Mouse (Mus musculus) left cerebral cortex, postnatal 14 days (tissue): ENCODE data around the gene Chst3. TPM values are rescaled to one million over a fixed set of nuclear protein-coding genes. Genes with fewer than 3 reads are reported as not detected.
"Not testable (repeated sequence)": the region's sequence is repeated elsewhere in the genome, so short reads cannot be mapped to it uniquely, and the experiment has no call there.

Source experiments
- DNase-seq, 2 experiments: peaks; one replicate each; pipeline ENCODE4 v3.0.0; 2021 to 2022; ENCODE audit warnings: low spot score in 2 of 2, mixed read lengths in 1 of 2
- intact Hi-C: fragments of 180-260 bp; cut with DNase I; formaldehyde crosslinking; loops from one replicate; pipeline ENCODE4 v1.15.1; 2025
- total RNA-seq, 2 experiments: library from RNA; stranded (reverse); gene quantifications; 2 replicates each; pipeline ENCODE4 v1.2.3; 2021

Chst3 gene
- total RNA-seq, 2 experiments from 2014 or later = 2.2 to 2.6 TPM

DNA sequence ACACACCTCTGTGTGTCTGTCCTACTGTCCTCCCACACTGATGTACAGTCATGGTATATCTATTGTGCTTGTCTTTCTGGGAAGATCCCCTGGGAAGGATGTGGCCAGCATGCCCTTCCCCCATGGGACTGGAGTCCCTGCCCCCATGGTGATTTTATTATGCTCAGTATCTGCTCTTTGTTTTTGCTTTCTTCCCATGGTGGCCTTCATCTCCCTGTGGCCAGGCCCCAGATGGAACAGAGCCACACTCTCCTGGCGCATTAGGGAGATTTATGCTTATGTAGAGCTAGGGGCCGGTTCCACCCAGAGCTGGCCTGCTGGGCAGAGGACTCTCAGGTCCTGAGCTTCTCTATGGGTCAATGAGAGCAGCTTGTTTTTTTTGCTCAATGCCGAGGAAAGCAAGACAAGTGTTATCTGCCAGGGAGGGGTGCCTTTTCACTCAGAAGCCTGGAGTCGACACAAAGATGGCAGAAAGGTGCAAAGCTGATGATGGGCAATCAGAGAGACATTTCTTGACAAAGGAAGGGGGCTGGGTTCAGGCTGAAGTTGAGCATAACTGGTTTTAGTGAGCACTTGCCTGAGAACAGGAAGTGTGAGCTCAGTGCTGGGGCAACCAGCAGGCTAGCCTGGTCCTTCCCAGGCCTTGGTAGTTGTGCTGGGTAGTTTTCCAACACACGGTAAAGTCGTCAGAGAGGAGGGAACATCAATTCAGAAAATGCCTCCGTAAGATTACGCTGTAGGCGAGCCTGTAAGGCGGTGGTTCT, 48.6 kb downstream of the Chst3 start:
- no peak for DNase-seq
- intact Hi-C loops = no loop called here

DNA sequence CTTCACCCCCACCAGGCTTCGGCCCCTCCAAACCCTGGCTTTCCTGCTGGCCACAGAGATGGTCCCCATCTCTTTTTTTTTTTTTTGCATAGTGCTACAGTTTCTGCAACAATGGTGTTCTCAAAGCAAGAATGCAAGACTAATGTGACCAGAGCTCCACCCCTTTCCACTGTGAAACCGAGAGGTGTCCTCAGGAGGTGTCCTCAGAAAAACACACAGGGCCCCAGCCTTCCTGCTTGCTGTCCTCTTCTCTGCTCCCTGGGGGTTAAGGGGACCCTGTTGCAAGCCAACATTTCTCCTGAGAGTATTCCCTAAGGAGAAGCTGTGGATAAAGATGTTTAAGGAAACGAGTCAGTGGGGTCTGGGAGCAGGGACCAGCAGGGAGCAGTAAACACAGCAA, 50.1 kb downstream of the Chst3 start:
- DNase-seq = no peak
- intact Hi-C loops = no loop called here

DNA sequence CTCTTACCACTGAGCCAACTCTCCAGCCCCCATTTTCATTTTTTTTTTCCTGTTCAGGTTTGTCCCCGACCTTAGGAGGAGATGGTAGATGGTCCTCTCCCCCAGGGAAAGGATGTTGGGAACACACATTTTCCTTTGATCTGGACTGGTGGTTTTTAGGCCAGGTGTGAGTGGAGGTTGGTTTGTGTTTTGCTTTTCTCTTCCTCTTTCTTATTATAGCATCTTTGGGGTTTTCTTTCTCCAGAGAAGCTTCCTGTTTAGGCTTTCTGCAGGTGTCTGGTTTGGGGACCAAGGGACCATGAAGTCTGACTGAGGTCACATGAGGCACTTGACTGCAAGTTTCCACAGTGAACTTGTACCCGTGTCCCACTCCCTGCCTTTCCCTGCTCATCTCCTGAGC, 50.8 kb downstream of the Chst3 start:
- intact Hi-C loops = no loop called here
- DNase-seq = no peak

DNA sequence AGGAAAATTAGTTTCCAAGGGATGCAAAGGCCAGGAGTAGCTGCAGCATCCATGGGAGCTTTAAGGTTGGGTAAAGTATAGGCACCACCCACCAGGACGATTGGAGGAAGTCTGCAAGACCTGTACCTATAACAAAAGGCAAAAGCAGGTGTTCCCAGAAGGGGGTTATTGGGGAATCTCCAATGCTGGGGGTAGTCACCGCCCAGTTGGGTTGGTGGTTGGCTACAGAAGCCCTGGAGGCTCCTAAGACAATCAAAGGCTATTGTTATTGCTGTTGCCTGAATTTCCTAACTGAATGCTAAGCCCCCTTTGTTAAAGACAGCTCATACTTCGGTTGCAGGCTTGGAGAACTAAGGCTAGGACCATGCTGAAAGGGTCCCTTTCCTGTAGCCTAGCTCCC, 53.0 kb downstream of the Chst3 start:
- no peak for DNase-seq
- intact Hi-C loops = no loop called here

DNA sequence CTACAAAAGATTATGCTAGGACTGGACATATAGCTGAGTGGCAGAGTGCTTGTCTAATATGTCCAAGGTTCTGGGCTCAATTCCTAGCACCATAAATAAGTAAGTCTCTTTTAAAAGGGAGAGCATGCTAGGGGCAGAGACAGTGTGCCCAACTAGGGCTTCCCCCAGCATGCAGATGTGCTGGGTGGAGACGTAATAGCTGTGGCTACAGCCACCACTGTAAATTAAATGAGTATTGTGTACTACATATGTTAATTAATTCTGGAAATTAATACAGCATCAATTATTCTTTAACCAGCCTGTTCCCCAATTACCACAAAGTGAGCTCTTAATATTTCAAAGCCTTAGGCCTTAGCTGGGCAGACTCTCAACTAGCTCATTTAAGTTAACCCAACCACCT, 54.2 kb downstream of the Chst3 start:
- intact Hi-C loops = no loop called here

DNA sequence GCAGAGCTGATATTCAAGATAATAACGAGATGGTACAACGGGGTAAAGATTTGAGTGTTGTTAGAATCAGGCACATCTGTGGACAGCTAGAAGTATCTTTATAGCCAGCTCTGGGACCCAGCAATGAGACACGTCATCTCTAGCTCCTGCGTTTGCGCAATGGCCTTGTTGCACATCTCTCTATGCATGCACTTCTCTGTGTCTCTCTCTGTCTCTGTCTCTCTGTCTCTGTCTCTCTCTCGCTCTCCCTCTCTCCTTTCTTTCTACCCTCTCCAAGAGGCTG, 56.1 kb downstream of the Chst3 start:
- intact Hi-C loops = no loop called here
- no peak for DNase-seq

More for the DNA sequence above, 54.2 kb downstream of the Chst3 start:
- DNase-seq = no peak

DNA sequence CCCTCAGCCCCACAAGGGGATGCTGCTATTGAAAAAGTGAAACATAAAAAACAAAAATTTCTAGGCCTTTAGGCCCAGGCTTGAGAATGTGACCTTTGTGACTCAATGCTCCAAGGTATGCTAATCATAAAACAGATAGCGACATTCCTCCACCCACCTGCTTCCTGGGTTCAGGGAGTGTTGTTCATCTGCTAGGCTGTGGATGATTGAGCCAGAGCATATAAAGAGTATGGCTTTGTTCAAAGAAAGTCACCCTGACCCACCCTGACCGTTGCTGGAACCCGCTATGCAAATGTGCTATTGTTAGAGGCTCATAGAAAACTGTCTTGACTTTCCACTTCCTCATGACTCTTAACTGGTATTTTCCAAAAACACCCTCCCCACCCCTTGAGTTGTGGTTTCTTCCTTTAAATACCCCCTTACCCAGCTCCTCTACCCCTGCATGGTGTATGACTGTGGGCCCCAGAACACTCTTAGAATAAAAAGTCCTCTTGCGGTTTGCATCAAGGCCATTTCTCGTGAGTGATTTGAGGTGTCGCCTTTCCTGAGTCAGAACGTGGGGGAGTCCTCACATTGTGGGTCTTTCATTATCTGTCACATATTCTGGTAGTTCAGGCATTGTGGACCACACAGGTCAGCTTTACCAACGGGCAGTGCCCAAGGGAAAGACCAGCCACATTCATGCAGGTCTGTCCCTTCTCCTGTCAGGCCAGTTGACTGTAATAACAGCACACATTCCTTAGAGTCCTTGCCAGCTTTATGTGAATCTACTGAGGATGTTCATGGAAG, 56.7 kb downstream of the Chst3 start:
- intact Hi-C loops, DNase-seq: not testable (repeated sequence)

DNA sequence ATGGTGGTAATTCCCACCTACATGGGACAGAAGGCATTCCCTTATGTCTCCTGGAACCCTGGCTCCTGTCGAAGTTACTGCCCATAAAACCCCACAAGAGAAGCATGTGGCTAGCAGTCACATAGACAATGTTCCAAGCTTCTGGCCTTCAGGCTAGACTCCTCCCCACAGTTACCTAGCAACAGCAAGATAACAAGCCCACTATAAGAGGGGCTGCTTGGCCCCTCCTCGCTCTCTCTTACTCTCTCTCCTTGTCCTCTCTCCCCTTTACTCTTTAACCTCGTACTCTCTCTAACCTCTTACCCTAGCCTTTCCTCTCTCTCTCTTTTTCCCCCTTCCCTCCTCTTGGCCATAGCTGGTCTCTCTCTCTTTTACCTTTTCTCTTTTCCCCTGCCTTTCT, 57.7 kb downstream of the Chst3 start:
- DNase-seq, intact Hi-C loops: not testable (repeated sequence)

DNA sequence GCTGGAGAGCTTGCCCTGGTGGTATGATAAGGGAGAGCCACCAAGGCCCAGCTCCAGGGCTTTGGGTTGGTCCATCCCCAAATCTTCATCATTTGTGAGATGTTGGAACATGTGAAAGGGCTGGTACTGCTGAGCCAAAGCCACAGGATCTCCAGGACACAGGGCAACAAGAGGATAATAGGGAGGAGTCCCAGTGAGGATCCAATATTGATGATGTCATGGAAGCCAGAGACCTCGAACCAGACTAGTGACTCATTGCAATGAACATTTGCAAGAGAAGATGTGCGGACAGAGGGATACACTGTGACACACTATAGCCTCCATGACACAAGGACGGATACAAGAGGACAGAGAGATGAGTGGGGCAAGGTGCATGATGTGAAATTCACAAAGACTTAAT, 60.9 kb downstream of the Chst3 start:
- no peak for DNase-seq
- intact Hi-C loops = no loop called here

DNA sequence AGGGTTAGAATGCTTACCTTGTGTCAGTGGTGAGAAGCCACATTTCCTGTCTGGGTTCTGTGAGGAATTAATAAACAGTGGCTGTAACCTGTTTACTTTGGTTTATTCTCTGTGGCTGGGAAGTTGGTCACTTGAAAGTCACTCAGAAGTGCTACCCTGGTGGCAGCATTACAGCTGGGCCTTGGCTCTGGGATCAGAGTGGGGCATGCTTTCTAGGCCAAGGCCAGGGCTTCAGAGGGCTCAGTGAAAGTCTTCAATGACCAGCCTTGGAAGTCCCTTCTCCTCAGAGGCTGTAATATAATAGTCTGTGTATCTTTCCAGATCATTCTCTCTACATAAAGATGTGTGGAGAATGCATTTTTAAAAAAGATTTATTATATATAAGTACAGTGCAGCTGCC, 63.0 kb downstream of the Chst3 start:
- no peak for DNase-seq
- intact Hi-C loops = no loop called here

DNA sequence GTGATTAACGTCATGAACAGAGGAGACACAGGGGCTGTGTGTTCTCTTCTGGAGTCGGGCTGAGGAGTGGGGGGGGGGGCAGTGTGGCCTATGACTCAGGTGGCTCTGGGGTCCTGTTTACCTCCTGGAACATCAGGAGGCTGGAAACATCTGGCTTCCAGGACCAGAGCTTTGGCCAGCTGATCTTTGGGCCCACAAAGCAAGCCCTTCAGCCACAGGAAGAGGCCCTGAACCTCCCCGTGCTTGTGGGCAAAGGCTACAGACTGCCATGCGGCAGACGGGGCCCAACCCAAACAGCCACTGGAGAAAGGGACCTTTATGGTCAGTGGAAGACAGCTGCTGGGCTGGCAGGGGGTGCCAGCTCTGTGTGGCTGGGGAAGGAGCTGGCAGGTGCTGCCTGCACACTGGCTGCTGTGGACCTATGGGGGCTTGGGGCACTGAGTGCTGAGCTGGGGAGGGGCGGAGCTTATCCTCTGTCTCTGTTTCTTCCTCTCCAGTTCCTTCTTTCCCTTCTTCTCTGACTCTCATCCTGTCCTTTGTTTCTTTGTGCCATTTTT, 67.9 kb downstream of the Chst3 start:
- DNase-seq = no peak
- intact Hi-C loops = loop anchor here (5.0 kb wide), 1 partner anchor 41 kb away; no protein-coding TSS in a partner anchor

DNA sequence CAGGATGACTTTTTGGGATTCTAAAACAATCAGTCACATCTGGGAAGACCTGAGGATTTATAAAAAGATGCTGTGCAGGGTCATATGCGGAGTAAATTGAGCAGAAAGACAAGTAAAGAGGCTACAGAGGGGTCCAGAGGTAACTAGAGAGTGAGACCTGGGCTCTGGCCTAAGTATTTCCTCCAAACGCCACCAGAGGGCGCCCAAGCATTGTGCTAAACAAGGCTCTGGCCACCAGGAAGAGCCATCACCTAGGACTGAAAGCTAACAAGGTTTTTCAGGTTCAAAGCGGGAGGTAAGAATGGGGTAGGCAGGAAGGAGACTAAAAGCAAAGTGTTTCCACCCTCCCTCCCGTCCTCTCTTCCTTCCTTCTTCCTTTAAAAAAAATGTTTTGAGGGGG, 71.0 kb downstream of the Chst3 start:
- DNase-seq = peak; percentile 66 to 83
- intact Hi-C loops = loop anchor here (1.0 kb wide), 1 partner anchor 97 kb away; no protein-coding TSS in a partner anchor

DNA sequence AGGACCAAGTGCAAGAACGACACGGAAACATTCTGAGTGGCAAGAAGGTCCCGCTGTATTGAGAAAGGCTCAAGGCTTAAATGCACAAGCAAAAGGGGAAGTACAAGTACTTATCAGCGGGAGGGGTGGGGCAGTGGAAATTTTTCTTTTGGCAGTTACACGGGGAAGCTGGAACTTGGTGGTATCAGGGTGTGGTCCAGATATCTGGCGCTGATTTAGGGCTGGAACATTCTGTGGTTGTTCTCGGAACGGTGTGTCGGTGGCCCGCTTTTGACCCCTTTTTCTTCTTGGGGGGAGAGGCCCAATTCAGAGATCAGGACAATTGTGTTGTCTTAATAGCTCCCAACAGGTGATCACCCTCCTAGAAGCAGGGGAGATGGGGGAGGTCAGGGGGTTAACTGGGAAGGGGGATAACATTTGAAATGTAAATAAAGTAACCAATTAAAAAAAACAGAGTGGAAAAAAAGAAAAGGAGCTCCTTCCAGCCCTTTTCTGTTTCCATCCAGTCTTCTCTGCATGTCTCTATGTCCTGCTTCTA, 71.5 kb downstream of the Chst3 start:
- intact Hi-C loops = loop anchor here (1.0 kb wide), 1 partner anchor 98 kb away; no protein-coding TSS in a partner anchor
- DNase-seq = not testable (repeated sequence)

DNA sequence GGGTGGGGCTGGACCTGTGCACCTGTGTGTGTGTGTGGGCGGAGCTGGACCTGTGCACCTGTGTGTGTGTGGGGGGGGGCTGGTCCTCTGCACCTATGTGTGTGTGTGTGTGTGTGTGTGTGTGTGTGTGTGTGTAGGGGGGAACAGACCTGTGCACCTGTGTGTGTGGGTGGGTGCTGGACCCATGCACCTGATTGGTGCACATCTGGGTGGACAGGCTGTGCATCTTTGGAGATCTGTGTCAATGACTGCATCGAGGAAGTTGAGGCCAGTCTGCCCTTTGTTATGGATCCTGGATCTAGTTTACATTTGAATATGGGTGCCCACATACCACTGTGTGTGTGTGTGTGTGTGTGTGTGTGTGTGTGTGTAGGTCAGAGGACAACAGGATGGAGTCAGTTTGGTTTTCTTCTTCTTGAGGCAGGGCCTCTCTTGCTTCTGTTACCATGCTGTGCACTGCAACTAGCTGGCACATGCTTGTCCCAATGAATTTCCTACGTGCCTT, 77.4 kb downstream of the Chst3 start:
- intact Hi-C loops = no loop called here

DNA sequence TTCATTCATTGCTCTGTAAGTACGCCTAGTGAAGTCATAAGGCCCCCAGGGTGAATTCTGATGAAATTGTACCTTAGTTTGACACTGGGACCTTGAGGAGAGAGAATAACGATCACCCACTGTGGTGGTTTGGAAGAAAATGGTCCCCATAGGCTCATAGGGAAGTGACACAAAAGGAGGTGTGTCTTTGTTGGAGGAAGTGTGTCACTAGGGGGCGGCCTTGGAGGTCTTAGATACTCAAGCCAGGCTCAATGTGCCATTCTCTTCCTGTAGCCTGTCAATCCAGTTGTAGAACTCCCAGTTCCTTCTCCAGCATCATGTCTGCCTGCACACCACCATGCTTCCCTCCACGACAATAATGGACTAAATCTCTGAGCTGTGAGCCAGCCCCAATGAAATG, 78.3 kb downstream of the Chst3 start:
- no peak for DNase-seq
- intact Hi-C loops = no loop called here

More for the DNA sequence above, 77.4 kb downstream of the Chst3 start:
- no peak for DNase-seq

DNA sequence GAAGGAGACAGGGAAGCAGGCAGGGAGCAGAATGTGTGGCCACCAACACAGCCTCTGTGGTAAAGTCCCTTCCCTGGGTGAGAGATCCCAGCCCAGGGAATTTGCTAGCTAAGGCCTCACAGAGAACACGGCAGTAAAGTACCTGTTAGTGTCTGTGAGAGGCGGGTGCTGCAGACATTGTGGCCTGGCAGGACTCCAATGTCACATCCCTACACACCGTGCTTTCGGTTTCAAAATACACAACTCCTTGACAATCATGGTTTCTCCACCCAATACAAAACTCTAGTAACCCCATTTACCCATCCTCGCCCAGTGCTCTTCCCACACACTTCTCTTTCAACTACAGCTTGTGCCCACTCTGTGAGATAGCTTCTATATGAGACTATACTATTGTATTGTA, 80.4 kb downstream of the Chst3 start:
- DNase-seq = no peak
- intact Hi-C loops = no loop called here

DNA sequence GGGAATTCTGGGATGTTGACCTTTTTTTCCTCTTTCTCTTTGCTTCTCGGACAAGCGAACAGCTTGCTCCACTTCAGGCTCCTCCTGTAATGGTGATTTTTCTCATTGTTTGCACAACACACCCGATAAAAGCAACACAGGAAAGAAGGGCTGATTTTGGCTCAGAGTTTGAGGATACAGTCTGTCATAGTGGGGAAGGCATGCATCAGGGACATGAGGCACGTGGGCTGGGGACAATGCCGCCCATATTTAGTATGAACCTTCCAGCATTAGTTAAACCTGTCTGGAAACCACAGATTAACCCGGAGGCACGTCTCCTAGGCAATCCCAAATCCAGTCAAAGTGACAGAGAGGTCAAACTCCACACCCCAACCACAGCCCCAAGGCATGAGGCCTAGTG, 82.1 kb downstream of the Chst3 start:
- intact Hi-C loops = no loop called here
- DNase-seq = no peak

DNA sequence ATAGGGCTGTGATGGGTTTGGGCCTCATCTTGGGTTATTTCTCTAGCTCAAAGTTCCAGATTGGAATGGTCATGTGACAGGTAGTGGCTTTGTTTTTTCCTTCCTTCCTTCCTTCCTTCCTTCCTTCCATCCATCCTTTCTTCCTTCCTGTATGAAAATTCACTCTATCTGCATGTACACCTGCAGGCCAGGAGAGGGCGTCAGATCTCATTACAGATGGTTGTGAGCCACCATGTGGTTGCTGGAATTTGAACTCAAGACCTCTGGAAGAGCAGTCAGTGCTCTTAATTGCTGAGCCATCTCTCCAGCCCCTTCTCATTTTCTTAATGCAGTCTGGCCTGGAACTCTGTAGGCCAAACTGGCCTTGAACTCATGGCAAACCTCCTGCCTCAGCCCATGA, 83.0 kb downstream of the Chst3 start:
- intact Hi-C loops, DNase-seq: not testable (repeated sequence)

DNA sequence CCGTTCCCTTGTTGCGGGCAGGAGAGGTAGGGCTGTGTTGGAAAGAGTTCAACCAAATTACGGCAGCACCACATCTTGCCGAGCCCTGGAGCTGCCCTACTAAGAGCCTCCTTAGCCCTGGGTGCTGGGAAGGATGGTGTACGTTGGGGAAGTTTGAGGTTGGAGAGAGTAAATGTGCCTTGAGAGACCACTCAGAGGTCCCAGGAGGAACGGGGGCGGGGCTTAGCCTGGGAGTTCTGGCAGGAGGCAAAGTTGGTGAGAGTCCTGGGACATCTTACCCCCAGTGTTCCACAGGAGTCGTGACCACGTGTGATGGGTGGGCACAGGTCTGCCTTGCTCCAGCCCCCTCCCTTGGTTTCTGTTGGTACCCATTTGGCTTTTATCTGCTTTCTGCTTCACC, 84.9 kb downstream of the Chst3 start:
- no peak for DNase-seq
- intact Hi-C loops = no loop called here

DNA sequence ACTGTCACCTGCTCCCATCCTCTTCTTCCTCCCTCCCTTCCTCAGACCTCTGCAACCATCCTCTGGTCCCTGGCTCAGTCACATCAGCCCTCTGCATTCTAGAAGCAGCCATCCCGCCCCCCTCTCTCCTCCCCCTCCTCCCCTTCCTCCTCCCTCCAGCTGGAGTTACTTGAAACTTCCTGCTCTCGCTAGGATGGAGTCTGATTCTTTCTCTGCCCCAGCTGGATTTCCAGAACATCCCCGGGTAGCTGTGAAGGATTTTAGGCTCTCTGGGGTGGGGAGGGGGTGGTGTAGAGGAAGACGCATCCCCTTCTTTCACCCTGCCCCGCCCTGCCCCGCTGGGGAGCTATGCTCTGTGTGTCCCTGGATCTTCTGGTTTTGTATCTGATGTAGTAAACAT, 85.6 kb downstream of the Chst3 start:
- no peak for DNase-seq
- intact Hi-C loops = no loop called here
